Mouse (Mus musculus): ENCODE data around the gene Eras. TPM values are rescaled to one million over a fixed set of nuclear protein-coding genes. Genes with fewer than 3 reads are reported as not detected.

Eras gene
- not detected in 2 replicates for polyA plus RNA-seq (2014; fragmentation: Nextera tagmentation; extraction: Ambion mirVana)

DNA sequence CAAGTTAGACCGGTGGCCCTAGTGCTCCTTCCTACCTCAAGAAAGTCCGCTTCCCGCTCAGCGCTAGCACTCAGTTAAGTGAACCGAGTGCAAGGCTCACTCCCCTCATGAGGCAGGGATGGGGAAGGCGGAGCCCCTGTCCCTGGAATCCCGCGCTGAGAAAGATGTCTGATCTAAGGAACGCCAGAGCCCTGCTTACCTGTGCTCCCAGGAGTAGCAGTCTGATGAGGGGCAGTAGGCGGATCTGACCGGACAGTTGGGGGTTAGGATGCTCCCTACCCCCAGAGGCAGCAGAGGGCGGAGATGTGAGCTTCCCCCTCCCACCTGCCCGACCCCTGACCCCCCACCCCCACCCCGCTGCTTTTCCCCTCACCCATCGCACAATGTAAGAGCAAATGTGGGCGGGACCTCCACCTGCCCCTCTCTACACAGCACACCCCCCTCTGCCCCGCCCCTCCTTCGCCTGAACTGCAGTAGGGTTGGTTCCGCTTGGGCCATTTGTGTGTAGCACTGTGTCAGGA, at the start of gene Eras:
TSS of gene Eras (minus strand) at position 338 of the 521 bp plus-strand sequence.
- H3K4me2 ChIP-seq (ENCODE audit: low read length) = no peak within 1 kb of the TSS
- no peak within 1 kb of the TSS for H3K9ac ChIP-seq (ENCODE audit: low read length)
- no peak for ATAC-seq (replicated peaks; ENCODE audit: low FRiP score, low TSS enrichment, low read depth)
- H3K4me3 ChIP-seq (ENCODE audit: low read depth, low read length) = no peak within 1 kb of the TSS
- no peaks in the 10 kb centered on the region for H3K9me3 ChIP-seq (ENCODE audit: control insufficient read depth, low read length)
- DNase-seq (ENCODE audit: low spot score) = no peak
- 15% methylated on average over 18 of the region's 19 CpGs for WGBS
- peaks cover 10% of the 10 kb centered on the region; the same call in 1 of the 2 replicates for H3K36me3 ChIP-seq (ENCODE audit: control insufficient read depth, insufficient read depth, low read length)
- H3K4me1 ChIP-seq (replicated peaks; ENCODE audit: control insufficient read depth, insufficient read depth, low read length) = no peaks in the 10 kb centered on the region
- peaks cover 35% of the 10 kb centered on the region for H3K27me3 ChIP-seq (replicated peaks; ENCODE audit: control insufficient read depth, insufficient read depth, low read length)
- no peak within 1 kb of the TSS for H3K27ac ChIP-seq (ENCODE audit: low read depth)

GRCm38 (mm10) chrX:7977892-7978291, 49.5 kb upstream of the Eras start, which contains the start of gene Gata1:
Gene Gata1 (minus strand): TSS chrX:7978071.
- H3K9me3 ChIP-seq (ENCODE audit: control insufficient read depth, low read length) = no peaks in the 10 kb centered on the region
- DNase-seq (ENCODE audit: low spot score) = no peak
- H3K27me3 ChIP-seq (replicated peaks; ENCODE audit: control insufficient read depth, insufficient read depth, low read length) = no peaks in the 10 kb centered on the region
- H3K4me3 ChIP-seq (ENCODE audit: low read depth, low read length) = no peak within 1 kb of the TSS
- ATAC-seq (replicated peaks; ENCODE audit: low FRiP score, low TSS enrichment, low read depth) = no peak
- H3K9ac ChIP-seq (ENCODE audit: low read length) = no peak within 1 kb of the TSS
- H3K4me1 ChIP-seq (replicated peaks; ENCODE audit: control insufficient read depth, insufficient read depth, low read length) = no peaks in the 10 kb centered on the region
- no peaks in the 10 kb centered on the region for H3K36me3 ChIP-seq (ENCODE audit: control insufficient read depth, insufficient read depth, low read length)
- no peak within 1 kb of the TSS for H3K27ac ChIP-seq (ENCODE audit: low read depth)
- H3K4me2 ChIP-seq (ENCODE audit: low read length) = no peak within 1 kb of the TSS
- WGBS = 86% methylated on average over 11 of the region's 11 CpGs

DNA sequence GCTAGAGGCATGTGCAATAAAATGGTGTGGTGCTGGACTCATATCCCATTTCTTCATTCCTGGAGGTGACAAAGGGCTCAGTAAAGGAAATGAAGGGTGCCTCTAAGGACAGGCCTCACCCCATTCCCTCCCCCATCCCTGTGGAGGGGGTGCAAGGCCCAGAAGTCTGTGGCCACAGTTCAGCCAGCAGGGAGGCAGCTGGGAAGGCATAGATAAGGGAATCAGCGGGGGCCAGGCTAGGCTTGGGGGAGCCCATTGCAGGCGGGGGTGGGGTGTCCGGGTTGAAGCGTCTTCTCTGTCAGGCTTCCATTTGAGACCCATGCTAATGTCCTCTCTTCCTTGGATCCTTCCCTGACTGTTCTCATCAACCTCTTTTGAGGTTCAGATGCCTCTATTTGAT, 42.9 kb upstream of the Eras start:
- H3K4me2 ChIP-seq (ENCODE audit: low read length) = no peak overlapping the region
- no peaks in the 10 kb centered on the region for H3K27me3 ChIP-seq (replicated peaks; ENCODE audit: control insufficient read depth, insufficient read depth, low read length)
- DNase-seq (ENCODE audit: low spot score) (no peak), ATAC-seq (replicated peaks; ENCODE audit: low FRiP score, low TSS enrichment, low read depth) (no peak)
- H3K27ac ChIP-seq (ENCODE audit: low read depth) = no peak overlapping the region
- H3K9me3 ChIP-seq (ENCODE audit: control insufficient read depth, low read length) = no peaks in the 10 kb centered on the region
- no peak overlapping the region for H3K9ac ChIP-seq (ENCODE audit: low read length)
- no peaks in the 10 kb centered on the region for H3K4me1 ChIP-seq (replicated peaks; ENCODE audit: control insufficient read depth, insufficient read depth, low read length)
- no peak overlapping the region for H3K4me3 ChIP-seq (ENCODE audit: low read depth, low read length)
- no peaks in the 10 kb centered on the region for H3K36me3 ChIP-seq (ENCODE audit: control insufficient read depth, insufficient read depth, low read length)
- WGBS = 80% methylated on average over 4 of the region's 4 CpGs

DNA sequence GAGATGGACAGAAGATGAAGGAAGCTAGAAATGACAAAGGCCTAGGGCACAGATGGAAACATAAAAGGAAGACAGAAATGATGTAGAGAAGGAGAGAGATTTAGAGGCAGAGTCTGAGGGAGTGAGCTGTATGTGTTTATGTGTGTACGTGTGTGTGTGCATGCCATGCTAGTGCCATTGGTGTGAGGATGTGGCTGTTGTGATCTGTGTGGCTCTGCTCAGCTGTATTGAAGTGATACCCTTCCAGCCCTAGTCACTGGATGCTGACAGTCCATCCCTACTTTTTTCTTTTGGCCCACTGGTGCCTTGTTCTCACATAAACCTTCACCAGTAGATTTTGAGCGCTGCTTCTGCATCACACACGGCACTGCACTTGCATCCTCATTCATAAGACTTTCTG, 40.5 kb upstream of the Eras start:
- no peak overlapping the region for H3K9ac ChIP-seq (ENCODE audit: low read length)
- H3K9me3 ChIP-seq (ENCODE audit: control insufficient read depth, low read length) = no peaks in the 10 kb centered on the region
- H3K4me3 ChIP-seq (ENCODE audit: low read depth, low read length) = no peak overlapping the region
- 77% methylated on average over 3 of the region's 3 CpGs for WGBS
- no peaks in the 10 kb centered on the region for H3K36me3 ChIP-seq (ENCODE audit: control insufficient read depth, insufficient read depth, low read length)
- no peaks in the 10 kb centered on the region for H3K27me3 ChIP-seq (replicated peaks; ENCODE audit: control insufficient read depth, insufficient read depth, low read length)
- H3K27ac ChIP-seq (ENCODE audit: low read depth) = no peak overlapping the region
- no peak overlapping the region for H3K4me2 ChIP-seq (ENCODE audit: low read length)
- ATAC-seq (replicated peaks; ENCODE audit: low FRiP score, low TSS enrichment, low read depth) = no peak
- no peaks in the 10 kb centered on the region for H3K4me1 ChIP-seq (replicated peaks; ENCODE audit: control insufficient read depth, insufficient read depth, low read length)
- DNase-seq (ENCODE audit: low spot score) = no peak

DNA sequence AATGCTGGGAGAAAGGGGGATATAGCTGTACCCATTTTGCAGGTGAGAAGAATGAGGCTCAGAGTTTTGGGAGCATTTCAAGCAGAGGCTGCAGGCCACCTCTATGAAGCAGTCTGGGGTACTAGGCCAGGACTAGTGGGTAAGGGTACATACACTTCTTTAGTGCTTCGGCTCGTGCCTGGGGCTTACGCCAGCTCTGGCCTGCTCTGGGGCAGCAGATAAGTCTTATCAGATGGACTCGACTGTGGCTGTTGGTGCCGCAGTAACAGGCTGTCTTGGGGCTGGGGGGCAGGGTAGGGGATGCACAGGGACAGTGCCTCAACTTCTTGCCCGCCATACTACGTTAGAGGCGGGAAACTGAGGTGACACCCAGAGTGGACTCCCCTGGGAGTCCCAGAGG, 39.8 kb upstream of the Eras start:
- H3K36me3 ChIP-seq (ENCODE audit: control insufficient read depth, insufficient read depth, low read length) = no peaks in the 10 kb centered on the region
- H3K27me3 ChIP-seq (replicated peaks; ENCODE audit: control insufficient read depth, insufficient read depth, low read length) = no peaks in the 10 kb centered on the region
- no peak overlapping the region for H3K9ac ChIP-seq (ENCODE audit: low read length)
- WGBS = 72% methylated on average over 8 of the region's 8 CpGs
- no peak for DNase-seq (ENCODE audit: low spot score)
- no peaks in the 10 kb centered on the region for H3K4me1 ChIP-seq (replicated peaks; ENCODE audit: control insufficient read depth, insufficient read depth, low read length)
- H3K4me3 ChIP-seq (ENCODE audit: low read depth, low read length) = no peak overlapping the region
- no peak for ATAC-seq (replicated peaks; ENCODE audit: low FRiP score, low TSS enrichment, low read depth)
- H3K4me2 ChIP-seq (ENCODE audit: low read length) = no peak overlapping the region
- H3K9me3 ChIP-seq (ENCODE audit: control insufficient read depth, low read length) = no peaks in the 10 kb centered on the region
- H3K27ac ChIP-seq (ENCODE audit: low read depth) = no peak overlapping the region

GRCm38 (mm10) chrX:7967596-7968201, 39.3 kb upstream of the Eras start:
- Histone ChIP-seq H3K9ac (ENCODE audit: low read length) (no peak overlapping the region), H3K4me3 (ENCODE audit: low read depth, low read length) (no peak overlapping the region), H3K27ac (ENCODE audit: low read depth) (no peak overlapping the region), H3K4me2 (ENCODE audit: low read length) (no peak overlapping the region), H3K27me3 (replicated peaks; ENCODE audit: control insufficient read depth, insufficient read depth, low read length) (no peaks in the 10 kb centered on the region), H3K4me1 (replicated peaks; ENCODE audit: control insufficient read depth, insufficient read depth, low read length) (no peaks in the 10 kb centered on the region), H3K9me3 (ENCODE audit: control insufficient read depth, low read length) (no peaks in the 10 kb centered on the region), H3K36me3 (ENCODE audit: control insufficient read depth, insufficient read depth, low read length) (no peaks in the 10 kb centered on the region)
- DNase-seq (ENCODE audit: low spot score) (no peak), ATAC-seq (replicated peaks; ENCODE audit: low FRiP score, low TSS enrichment, low read depth) (no peak)
- 87% methylated on average over 8 of the region's 9 CpGs for WGBS

DNA sequence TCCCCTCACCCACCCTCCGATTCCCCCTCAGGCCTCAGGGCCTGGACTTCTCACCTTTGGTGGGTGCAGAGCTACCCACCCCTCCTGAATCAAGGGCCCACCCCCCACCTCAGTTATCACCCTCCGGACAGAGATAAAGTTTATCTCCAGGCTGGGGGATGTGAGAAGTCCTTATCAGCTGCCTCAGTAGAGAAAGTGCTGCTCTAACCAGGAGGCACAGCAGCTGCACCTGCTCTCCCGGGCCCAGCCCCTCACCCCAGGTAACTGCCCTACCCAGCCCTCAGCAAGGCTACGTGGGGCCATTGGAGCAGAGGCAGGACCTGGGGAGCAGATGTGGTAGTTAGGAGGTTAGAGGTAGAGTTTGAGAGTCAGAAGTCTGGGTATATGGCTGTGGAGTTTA, 37.8 kb upstream of the Eras start:
- no peaks in the 10 kb centered on the region for H3K4me1 ChIP-seq (replicated peaks; ENCODE audit: control insufficient read depth, insufficient read depth, low read length)
- H3K27me3 ChIP-seq (replicated peaks; ENCODE audit: control insufficient read depth, insufficient read depth, low read length) = no peaks in the 10 kb centered on the region
- DNase-seq (ENCODE audit: low spot score) (no peak), ATAC-seq (replicated peaks; ENCODE audit: low FRiP score, low TSS enrichment, low read depth) (no peak)
- no peak overlapping the region for H3K4me3 ChIP-seq (ENCODE audit: low read depth, low read length)
- no peak overlapping the region for H3K4me2 ChIP-seq (ENCODE audit: low read length)
- H3K27ac ChIP-seq (ENCODE audit: low read depth) = no peak overlapping the region
- WGBS = 68% methylated on average over 4 of the region's 4 CpGs
- H3K9ac ChIP-seq (ENCODE audit: low read length) = no peak overlapping the region
- no peaks in the 10 kb centered on the region for H3K36me3 ChIP-seq (ENCODE audit: control insufficient read depth, insufficient read depth, low read length)
- H3K9me3 ChIP-seq (ENCODE audit: control insufficient read depth, low read length) = no peaks in the 10 kb centered on the region

DNA sequence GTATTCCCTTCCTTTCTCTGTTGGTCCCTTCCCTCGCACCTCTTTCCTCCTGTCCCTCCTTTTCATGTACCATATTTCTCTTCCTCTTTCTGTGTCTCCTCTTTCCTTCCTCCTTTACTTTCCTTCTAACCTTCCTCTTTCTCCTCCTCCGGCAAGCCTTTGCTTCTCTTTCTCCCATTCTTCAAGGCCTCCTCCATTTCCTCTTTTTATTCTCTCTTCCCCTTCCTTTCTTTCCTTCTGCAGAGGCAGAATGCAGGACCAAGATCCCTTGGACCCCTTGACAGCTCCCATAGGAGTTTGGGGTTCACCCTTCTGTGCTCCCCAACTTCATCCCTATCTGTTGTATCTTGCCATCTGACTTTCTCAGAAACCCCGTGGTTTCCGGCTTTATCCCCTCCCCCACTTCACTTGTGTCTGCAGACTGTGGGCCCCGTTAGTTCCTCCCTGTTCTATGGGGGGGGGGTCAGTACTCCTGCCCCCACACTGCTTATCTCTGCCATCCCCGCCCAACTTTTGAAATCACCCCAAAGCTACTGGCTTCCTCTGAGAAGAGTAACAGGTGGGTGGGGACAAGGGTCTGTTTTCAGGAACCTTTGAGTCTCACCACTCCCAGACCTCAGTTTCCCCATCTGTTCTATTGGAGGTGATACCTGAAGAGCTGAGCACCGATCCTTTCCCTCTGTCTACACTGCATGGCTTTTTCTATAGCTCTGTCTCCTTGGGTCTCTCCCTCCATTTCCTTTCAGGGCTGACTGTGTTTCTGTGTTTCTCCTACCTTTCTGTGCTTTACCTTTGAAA, 35.6 kb upstream of the Eras start:
- H3K4me2 ChIP-seq (ENCODE audit: low read length) = no peak overlapping the region
- H3K4me3 ChIP-seq (ENCODE audit: low read depth, low read length) = no peak overlapping the region
- DNase-seq (ENCODE audit: low spot score) = no peak
- no peaks in the 10 kb centered on the region for H3K27me3 ChIP-seq (replicated peaks; ENCODE audit: control insufficient read depth, insufficient read depth, low read length)
- H3K4me1 ChIP-seq (replicated peaks; ENCODE audit: control insufficient read depth, insufficient read depth, low read length) = no peaks in the 10 kb centered on the region
- H3K9ac ChIP-seq (ENCODE audit: low read length) = no peak overlapping the region
- H3K9me3 ChIP-seq (ENCODE audit: control insufficient read depth, low read length) = no peaks in the 10 kb centered on the region
- WGBS = 66% methylated on average over 7 of the region's 7 CpGs
- ATAC-seq (replicated peaks; ENCODE audit: low FRiP score, low TSS enrichment, low read depth) = no peak
- H3K36me3 ChIP-seq (ENCODE audit: control insufficient read depth, insufficient read depth, low read length) = no peaks in the 10 kb centered on the region
- H3K27ac ChIP-seq (ENCODE audit: low read depth) = no peak overlapping the region

All from intestine, embryonic 14.5 days (tissue).